Mouse (Mus musculus): Measurements from ENCODE around the gene Krtap5-4.

GRCm38 (mm10) chr7:142330271-142330724, 26.9 kb downstream of the Krtap5-4 start:
- TF ChIP-seq CTCF (IDR thresholded peaks at IDR 0.05; ENCODE audit: control insufficient read depth, insufficient read depth, insufficient read length) (no peak), MAX (IDR thresholded peaks at IDR 0.05) (no peak), CEBPB (IDR thresholded peaks at IDR 0.05; ENCODE audit: low read depth) (no peak)
